Mouse (Mus musculus) kidney, postnatal 0 days (tissue): ENCODE measurements at regions not wholly inside any gene's neighbourhood (a gene's known extent, or its start where the extent isn't known, plus 50 kb on each side); places are given as distances from the start of the nearest gene placed in this dataset.

Experiments used
- ATAC-seq: fragments of 200-750 bp; cut with Nextera tagmentation; replicated peaks from 2 replicates; pipeline ENCODE4 v1.8.0; 2017; ENCODE audit warnings: low read depth, moderate number of reproducible peaks, moderate TSS enrichment, moderate library complexity; ENCODE audit not compliant: low FRiP score
- DNase-seq: peaks from one replicate; pipeline ENCODE4 v3.0.0-alpha.2; 2016; ENCODE audit warnings: low spot score
- H3K27ac ChIP-seq: fragments of 300-500 bp; sonication (generic); 2 replicates; pipeline ENCODE4 v1.5.1; 2014; ENCODE audit warnings: mild to moderate bottlenecking
- H3K27me3 ChIP-seq: fragments of 300-500 bp; sonication (generic); 2 replicates; pipeline ENCODE4 v1.6.1; 2014; ENCODE audit warnings: low read length, mixed read lengths; ENCODE audit not compliant: insufficient read depth
- H3K36me3 ChIP-seq: fragments of 300-500 bp; sonication (generic); 2 replicates; pipeline ENCODE4 v1.6.1; 2014; ENCODE audit warnings: low read length, mixed read lengths; ENCODE audit not compliant: insufficient read depth
- H3K4me1 ChIP-seq: fragments of 300-500 bp; sonication (generic); replicated peaks from 2 replicates; pipeline ENCODE4 v1.6.1; 2014; ENCODE audit warnings: antibody characterized with exemption, low read length, mixed read lengths; ENCODE audit not compliant: insufficient read depth
- H3K4me2 ChIP-seq: fragments of 300-500 bp; sonication (generic); 2 replicates; pipeline ENCODE4 v1.6.1; 2014; ENCODE audit warnings: mild to moderate bottlenecking, low read length, moderate library complexity, mixed read lengths
- H3K4me3 ChIP-seq: fragments of 300-500 bp; sonication (generic); replicated peaks from 2 replicates; pipeline ENCODE4 v1.5.1; 2014; ENCODE audit warnings: low read depth, low read length
- H3K9ac ChIP-seq: fragments of 300-500 bp; sonication (generic); 2 replicates; pipeline ENCODE4 v1.6.1; 2014; ENCODE audit warnings: low read depth, low read length
- H3K9me3 ChIP-seq: fragments of 300-500 bp; sonication (generic); replicated peaks from 2 replicates; pipeline ENCODE4 v1.6.1; 2016; ENCODE audit warnings: low read length, inconsistent platforms, mixed read lengths
- CTCF ChIP-seq: IDR thresholded peaks from 2 replicates; pipeline ENCODE4 v1.5.1; 2016; ENCODE audit warnings: antibody characterized with exemption, low read depth, mild to moderate bottlenecking, moderate library complexity
- WGBS: fragments of 180-500 bp; shearing (Covaris S2); extraction: QIAGEN DNeasy Blood & Tissue Kit; methylation state at CpG from one replicate; pipeline ENCODE4 v1.1.7; 2014; 5-methylcytosine and 5-hydroxymethylcytosine counted together

- TF ChIP-seq CTCF, result no peak
Measured at GRCm38 (mm10) chrX:40007232-40007814, 143.9 kb upstream of the Cypt14 start.

More at GRCm38 (mm10) chrX:40007232-40007814, 143.9 kb upstream of the Cypt14 start:
- Histone ChIP-seq H3K9me3 (no peaks in the 10 kb centered on the region), H3K9ac (no peak overlapping the region), H3K27me3 (no peaks in the 10 kb centered on the region), H3K27ac (no peak overlapping the region), H3K36me3 (no peaks in the 10 kb centered on the region), H3K4me1 (no peaks in the 10 kb centered on the region), H3K4me2 (no peak overlapping the region), H3K4me3 (no peak overlapping the region)
- DNase-seq (peak; percentile 29), ATAC-seq (no peak)
- 55% methylated on average over 2 of the region's 2 CpGs for WGBS
